Mouse (Mus musculus): ENCODE measurements around the gene Dhx36.

The Dhx36 gene

DNA sequence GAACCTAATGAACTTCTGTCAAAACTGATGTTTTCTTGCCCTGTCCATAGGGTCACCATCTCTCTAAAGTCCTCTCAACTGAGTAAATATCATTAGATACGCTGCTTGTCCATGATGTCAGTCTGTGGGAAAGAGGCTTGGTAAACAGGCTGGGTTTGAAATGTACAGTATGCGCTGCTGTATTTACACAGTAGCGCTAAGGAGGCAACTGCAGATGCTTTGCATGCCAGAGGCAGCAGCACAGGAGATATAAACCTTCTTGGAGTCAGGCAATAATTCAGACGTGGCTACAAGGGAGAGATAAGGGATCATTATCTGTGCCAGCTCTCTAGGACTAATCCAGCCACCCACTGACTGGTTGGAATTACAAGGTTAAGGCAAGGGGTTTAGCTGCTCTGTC, 73.1 kb downstream of the Dhx36 start:
- DNase-seq (ENCODE audit: low read depth, low spot score), result no peak

DNA sequence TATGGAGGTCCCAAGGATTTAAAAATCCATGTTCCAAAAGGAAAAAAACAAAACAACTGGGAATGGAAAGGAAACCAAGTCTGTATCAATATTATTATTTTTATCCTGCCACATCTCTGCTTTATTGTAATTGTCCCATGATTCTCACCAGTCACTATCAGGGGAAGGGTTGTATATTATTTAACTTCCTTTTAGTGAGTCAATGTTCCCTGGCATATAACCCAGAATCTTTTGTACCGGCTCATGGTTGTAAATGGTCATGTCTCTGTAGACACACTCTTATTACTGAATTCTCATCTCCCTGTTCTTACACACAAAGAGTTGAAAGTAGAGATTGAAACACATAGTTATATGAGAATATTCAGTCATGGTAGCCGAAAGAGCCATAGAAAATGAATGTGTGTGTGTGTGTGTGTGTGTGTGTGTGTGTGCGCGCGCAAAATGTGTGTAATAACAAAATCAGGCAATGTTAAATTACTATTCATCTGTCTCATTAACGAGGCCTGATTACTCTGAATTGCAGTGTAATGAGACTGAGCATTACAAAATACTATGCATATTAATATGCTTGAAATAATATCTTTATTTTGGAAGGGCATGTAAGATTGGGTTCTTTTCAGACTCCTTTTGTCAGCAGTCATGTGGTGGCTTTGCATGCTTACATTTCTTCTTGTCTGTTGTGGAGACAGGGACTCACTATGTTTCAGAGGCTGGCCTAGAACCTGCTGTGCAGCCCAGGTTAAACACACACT, 88.2 kb downstream of the Dhx36 start:
- DNase-seq (ENCODE audit: low read depth, low spot score), result no peak
